Mouse (Mus musculus) layer of hippocampus, adult 8-10 months (tissue): ENCODE data around the gene Stum. TPM values are rescaled to one million over a fixed set of nuclear protein-coding genes. Genes with fewer than 3 reads are reported as not detected.

Source experiments
- DNase-seq, 2 experiments: peaks; one replicate each; pipeline ENCODE4 v3.0.0; 2022; ENCODE audit warnings: low spot score in 2 of 2
- total RNA-seq, 4 experiments: library from RNA; stranded (reverse); gene quantifications; 2 replicates each; pipeline ENCODE4 v1.2.4; 2022

Stum gene
- total RNA-seq, 4 experiments from 2014 or later: 255 to 302 (median 277) TPM

DNA sequence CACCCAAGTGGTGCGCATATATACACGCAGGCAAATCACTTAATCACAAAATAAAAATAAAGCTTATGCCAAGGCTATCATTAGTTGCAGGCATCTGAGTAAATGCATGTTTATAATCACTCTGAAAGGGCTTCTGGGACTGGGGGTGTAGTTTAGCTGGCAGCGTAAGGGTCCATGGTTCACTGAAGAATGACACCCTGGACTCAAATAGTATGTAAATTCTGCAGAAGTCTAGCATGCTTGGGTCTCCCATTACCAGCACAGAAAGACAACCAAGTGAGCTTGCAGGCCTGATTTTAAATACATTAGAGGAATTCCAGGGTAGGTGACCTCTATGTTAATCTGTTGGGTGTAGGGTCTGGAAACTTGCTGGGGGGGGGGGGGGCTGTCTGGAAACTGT, 16.5 kb upstream of the Stum start:
- DNase-seq: no peak

DNA sequence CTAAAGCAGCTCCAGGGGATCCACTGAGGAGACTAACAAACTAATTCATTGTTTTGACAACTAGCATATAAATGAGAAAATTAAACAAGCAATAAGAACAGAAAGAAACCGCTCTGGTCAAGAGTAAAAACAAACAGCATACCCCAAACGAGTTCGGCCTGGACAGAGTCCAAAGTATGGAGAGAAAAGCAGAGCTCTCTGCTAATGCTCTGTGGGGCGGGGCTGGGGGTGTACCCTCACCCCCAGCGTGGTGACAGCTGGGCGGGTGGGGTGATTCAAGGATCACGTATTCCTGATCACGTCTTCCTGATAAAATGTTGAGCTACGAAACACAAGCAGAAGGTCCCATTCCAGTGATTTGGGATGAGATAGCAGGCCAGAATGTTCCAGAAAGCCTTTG, 9.5 kb upstream of the Stum start:
- DNase-seq: no peak

DNA sequence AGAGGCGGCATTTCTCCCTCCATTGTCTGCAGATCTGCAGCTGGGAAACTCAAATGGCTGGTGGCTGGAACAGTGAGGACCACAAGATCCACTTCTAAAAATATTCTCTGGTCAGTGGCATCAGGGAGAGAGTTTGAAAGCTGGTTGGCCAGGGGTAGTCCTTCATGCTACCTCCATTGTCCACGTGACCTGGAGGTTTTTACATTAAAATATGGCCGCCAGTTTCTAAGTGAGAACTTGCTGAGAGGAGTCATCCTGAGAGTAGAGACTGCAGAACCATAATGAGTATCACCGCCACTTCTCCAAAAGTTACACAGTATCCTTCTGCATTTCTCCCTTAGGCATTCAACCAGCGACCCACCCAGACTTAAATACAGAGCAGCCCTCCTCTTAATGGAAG, 2.0 kb upstream of the Stum start:
- no peak for DNase-seq

DNA sequence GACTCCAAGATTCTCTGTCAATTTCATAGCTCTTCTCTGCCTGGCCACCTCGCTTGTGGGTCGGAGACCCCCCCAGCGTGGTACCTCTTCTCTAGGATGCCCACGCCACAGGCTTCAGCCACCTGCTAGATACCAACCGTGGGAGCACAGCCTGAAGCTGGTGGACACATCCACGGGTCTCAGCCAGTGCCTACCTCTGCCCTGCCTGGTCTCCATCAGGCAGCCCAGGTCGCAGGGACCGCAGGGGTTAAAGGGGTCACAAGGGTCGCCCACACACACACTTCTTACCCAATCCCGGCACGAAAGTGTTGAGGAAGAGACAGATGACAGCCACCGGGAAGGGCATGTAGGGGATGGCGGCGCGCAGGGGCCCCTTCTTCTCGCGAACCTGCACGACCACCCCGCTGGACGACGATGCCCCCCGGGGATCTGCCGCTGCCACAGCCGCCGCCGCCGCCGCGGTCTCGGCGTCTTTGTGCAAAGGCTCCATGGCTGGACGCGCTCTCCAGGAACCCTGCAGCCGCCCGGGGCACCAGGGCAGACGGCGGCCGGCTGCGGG, 385 bp downstream of the Stum start:
- no peak for DNase-seq

DNA sequence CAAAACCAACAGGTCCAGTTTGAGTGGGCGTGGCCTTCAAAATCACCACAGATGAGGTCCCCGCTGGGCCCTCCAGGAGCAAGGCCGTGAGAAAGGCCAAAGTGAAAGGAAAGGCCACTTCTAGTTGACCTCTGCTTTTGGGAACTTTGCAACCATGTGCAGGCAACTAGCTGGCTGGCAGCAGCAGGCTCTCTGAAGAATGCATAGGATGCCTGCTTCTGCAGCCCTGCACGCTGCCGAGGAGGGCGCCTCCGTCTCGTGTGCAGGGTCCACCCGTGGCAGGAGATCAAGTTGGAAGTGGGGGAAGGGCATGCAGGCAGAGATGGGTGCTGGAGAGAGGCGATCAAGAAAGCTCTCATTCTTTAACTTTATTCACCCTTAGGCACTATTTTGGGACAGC, 1.3 kb downstream of the Stum start:
- no peak for DNase-seq

DNA sequence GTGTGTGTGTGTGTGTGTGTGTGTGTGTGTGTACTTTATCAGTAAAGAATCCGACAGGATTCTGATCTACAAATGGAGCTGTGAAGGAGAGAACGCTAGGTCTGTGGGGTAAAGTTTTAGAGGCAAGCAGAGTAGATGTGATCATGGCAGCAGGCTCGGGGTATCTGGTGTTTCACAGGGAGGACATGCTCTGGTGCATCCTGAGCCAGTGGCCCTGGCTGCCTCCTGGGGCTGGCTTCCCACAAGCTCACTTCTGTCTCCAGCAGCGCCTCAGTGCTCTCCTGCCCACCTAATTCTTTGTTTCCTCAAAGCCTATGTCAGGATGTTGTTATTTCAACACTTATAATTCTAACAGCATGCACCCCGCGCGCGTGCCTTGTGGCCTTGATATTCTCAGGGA, 2.0 kb downstream of the Stum start:
- DNase-seq: no peak

DNA sequence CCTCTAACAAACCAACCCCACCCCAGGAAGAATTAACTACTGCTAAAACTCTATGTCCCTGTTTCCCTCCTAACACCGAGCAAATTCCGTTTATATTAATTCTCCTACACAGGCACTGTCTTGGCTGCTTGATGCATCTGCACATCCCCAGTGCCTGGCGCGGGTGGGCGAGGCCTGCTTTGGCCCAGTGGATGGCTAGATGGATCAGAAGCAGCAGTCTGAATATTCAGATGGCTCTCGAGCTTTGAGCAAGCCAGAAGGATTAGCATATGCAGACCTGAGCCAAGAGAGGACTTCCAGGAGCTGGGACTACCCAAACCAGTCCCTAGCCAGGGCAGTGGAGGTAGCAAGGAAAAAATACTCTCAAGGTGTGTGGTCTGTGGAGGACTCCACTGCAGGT, 3.0 kb downstream of the Stum start:
- DNase-seq: peak in 1 of 2 experiments; percentile 51

DNA sequence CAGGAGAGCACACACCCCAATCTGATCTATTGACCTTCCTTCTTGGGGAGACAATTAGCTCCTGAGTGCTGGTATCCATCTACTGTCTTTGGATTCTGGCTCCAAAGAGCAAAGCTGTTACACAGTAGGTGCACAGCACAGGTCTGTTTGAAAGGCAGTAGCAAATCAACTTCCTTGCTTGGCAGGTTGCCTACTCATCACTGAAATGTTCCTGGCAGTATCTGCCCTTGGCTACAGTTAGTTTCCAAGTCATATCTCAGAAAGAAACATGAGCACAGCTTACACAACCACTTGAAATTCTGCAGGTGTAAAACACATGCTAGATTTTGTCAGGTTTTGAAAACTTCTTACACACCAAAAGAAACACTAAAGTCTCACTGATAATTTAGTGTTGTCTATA, 9.7 kb downstream of the Stum start:
- DNase-seq: no peak

DNA sequence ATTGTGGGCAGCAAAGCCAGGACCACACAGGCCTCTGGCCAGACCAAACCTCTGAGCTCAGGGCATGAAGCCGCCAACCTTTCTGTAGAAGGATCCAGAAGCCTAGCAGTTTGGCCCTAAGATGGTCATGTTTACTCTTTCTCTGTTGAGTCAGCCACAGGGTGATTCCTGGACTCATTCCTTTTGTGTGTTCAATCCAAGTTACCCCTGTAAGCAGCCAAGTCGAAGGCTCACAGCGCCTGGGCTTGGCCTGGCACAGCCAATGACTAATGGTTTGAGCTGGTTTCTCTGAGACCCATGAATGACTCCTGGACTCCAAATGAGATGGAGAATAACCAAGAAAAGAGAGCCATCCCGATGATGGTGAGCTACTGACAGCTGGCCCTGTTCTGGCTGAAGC, 15.3 kb downstream of the Stum start:
- DNase-seq: no peak

DNA sequence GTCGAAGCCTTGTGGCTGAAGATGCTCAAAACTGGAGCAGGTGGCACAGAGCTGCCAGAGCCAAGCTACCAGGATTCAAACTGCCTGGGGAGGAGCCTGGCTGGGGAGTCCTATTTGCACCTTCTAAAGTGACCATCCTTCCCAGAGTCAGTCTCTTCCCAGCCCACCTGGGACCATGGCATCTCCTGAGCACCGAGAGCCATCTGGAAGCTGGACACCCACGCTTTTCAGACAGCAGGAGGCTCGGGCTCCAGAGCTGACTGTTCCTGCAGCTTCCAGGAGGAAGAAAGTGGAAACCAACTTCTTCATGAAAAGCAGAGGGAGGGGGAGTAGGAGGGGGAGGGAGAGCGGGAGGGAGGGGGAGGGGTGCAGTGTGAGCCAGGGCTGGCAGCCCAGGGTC, 17.7 kb downstream of the Stum start:
- DNase-seq: peak in 1 of 2 experiments; percentile 63

DNA sequence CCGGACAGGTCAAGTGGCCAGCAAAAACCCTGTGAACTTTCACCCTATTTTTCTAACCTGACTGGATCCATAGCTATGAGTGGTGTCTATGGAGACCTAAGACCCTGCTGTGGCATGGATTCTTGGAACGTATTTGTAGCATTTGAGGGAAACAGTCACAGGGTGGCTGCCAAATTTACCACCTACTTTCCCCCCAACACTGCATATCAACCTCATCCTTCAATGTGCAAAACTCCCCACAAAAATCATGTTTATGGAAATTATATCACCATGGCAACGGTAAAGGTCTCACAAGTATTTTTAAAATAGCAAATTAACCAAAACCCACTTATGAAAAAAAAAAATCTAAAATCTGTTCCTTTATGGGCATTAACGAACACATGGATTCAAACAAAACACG, 18.9 kb downstream of the Stum start:
- DNase-seq: peak in 1 of 2 experiments; percentile 60

DNA sequence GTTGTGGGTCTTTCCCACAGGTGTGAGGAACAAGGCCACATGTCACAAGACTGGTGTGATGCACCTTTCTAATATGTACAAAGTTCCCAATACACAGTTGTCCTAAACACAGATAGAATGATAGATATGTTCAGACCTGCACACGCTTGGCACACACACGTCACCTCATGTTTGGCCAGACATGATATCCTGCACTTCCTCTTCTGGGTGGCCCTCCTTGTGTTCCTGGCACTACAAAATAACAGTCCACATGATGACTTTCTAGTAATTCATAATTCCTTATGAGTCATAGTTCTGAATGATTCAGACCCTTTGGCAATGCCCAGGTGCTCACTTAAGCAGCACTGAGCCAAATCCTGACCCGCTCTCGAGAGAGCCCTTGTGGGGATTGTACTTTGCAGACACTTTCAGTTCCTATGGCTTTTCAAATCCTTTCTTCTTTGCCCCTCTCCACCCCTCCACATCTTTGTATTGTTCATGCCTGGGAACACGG, 20.3 kb downstream of the Stum start:
- DNase-seq: no peak

DNA sequence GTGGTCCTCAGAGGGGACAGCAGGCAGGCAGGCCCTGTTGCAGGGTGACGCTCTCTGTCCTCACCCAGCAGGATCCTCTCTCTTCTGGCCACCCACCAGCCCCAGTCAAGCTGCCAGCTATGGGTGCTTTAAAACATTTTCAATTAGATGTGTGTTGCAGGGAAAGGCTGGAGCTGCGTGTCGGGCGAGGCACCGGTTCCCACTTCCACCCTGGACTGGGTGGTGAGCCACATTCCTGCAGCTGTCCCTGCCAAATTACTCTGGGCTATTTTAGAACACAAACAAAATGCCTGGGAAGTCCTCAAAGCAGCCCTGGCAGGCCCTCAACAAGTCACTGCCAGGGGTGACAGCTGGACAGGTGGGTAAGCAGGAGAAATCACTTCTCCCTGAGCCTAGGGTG, 20.9 kb downstream of the Stum start:
- DNase-seq: no peak

DNA sequence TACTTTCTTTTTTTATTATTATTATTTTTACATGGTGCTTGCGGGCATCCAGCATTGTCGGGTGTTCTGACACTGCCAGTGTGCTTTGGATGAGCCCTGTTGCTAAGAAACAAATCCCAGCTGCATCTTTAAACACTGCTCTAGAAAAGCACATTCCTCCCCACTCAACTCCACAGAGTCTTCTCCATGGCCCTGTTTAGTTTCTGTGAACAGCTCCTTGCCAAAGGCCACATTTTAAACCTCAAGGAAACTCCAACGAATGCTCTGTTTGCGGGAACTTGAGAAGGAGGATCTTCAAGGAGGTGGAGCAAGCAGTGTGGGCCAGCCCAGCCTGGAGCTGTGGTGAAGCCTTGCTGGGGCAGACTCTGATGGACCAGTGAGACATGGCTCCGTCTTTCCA, 22.6 kb downstream of the Stum start:
- no peak for DNase-seq

DNA sequence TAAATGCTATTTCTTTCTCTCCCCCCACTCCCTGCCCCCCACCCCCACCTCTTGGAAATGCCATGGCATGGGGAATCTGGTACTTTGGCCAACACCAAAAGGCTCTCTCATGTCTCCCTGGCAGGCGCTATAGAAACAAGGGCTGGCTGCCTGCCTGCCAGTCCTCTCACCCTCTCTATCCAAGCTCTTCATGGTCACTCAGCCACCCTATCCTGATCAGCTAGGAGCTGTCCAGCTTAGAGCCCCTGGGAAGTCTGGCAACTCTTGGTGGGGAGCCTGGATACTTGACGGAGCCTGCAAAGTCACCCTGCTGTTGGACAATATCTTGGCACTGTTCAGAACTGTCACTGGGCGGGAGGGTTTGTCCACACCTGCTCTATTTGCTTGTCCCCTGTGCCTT, 24.6 kb downstream of the Stum start:
- DNase-seq: no peak

DNA sequence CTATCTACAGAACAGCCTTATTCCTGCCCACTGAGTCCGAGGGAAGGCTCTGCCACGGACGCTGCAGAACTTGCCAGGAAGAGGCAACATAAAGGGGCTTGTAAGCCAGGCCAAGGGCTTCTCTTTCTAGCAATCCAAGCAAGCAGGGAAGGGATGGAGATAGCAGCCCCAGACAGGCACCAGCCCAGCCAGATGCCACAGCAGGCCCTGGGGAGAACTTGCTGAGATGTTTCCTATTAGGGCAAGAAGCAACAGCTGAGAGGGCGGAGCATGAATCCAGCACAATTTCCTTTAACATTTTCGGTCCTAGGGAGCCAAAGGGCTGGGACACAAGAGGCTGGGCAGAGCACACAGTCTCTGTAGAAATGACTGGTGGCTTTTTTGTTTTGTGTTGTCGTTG, 25.0 kb downstream of the Stum start:
- no peak for DNase-seq

DNA sequence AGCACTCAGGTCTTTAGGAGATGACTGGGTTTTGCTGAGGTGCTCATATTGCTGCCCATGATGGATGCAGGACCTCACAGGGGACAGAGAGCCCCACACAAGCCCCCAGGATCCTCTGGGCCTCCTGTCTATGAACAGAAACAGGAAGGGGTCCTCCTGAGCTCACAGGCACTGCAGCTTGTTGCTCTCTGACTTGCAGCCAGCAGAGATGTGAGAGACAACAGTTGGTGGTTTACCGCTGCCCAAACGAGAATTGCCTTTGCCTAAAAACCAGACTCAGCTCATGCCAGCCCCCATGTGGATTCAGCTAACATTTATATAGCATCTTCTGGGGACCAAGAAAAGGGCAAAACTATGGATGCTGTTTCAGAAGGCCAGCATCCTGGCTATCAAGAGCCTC, 33.7 kb downstream of the Stum start:
- DNase-seq: no peak

DNA sequence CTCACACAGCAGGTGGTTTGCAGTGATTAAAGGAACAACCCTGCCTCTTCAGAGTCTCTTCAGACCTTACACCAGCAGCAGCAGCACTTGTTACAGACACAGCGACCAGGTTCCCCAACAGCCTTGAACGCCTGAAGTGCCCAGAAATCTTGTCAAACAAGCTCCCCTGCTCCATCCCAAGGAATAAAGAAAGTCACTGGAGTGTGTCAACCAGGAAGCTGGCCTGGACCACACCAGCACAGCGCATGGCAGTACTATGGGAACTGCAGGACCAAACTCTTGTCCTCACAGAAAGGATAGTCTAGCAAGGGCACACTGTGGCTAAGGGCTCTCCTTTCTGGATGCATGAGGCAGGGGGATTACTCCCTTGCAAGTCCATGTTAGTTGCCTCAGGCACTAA, 38.9 kb downstream of the Stum start:
- DNase-seq: no peak

DNA sequence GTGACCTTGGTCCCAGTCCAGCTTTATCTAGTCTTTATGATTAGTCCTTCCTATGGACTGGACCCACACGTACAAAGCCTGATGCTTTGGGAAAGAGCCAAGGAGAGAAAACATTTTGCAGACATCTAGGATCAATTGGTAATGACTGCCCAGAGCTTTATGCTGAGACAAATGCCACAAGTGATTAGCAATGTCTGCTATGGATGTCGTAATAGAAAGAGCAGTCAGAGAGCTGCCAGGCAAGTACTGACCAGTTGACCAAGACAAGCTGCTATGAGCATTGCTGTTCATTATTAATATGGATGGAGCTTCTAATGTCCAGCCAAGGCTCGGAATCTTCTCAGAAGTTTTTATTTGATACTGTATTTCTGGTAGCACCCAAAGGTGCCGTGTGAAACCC, 43.8 kb downstream of the Stum start:
- DNase-seq: no peak

DNA sequence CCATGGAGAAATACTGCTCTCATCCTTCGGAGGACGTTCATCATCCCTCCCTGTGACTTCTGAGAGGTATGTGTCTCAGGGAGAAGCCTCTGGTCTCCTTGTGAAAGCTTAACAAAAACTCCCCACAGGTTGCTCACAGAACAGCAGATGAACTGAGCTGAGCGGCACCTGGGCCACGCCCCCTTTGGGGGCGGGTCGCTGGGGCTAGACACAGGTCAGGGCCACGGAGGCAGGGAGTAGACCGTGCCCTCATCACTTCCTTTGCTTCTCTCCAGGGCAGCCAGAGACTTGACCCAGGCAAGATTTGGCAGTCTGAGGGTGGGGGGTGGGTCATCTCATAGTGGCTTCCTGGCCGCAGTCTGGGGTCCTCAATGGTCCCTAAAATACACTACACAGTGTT, 48.4 kb downstream of the Stum start:
- no peak for DNase-seq

DNA sequence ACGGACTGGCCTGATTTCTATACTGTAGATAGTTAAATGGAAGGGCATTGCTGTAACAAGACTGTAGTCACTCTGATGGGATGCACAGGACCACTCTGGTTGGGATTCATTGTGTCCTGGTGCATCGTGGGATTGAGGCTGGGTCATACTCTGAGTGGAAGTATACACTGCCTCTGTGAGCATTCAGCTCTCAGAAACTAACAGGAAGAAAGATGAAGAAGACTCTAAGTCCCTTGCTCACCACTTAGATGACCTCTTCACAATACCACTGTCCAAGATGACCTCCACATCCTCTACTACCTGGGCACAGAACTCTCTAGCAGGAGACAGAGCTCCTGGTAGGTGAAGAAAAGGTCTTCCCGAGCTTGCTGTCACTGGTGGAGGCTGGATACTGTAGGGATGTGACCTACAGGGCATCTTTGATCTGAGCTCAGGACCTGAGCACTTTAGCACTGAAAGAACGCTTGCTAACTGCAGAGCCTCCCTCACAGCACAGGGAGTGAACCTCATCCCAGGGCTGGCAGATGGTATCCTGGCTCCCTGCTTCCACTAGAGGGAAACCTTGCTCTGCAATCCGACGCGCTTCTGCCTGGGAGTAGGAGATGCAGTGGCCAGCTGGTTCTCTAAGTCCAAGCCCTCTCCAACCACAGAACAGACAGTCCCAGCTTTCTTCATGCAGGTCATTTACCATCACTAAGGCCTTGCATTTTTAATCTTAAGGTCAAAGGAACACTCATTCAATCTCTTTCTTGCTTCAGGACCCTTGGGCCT, 49.3 kb downstream of the Stum start:
- peak in 1 of 2 experiments; percentile 74 for DNase-seq

DNA sequence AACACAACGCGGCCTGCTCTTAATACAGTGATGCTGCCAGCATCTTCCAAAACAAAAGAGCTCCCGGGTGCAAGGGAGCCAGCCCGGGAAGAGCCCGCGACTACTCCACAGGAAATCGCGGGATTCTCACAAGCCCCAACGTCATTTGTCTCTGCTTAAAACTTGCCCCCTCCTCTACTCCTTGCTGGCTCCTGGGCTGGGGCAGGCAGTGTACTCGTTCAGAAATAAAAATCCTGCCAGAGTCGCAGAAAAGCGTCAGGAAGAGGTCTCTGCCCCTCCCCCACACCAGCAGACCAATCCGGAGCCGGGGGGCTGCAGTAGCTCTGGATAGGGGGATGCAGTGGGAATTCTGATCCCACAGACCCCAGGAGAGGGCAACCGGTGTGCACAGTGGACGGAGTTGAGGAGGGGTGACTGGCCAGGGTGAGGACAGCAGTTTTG, 50.2 kb downstream of the Stum start:
- DNase-seq: no peak

DNA sequence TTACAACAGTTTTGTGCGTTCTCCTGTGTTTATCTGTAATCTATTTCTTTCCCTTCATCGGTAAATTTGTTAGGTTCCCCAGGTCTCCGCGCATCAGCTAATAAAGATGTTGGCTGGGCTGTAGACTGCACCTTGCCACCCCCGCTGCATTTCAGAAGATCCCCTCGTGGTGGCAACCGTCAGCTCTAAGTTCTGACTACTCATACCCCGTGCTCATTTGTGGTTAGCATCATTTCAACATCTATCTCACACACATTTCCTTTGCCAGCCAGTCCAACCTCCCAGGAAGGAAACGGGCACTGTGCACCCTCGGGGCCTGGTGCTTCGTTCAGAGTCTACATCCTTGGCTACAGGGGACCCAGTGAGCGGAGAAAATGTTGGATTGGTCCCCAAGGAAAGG, 51.5 kb downstream of the Stum start:
- no peak for DNase-seq
